Mouse (Mus musculus) olfactory bulb, adult 2 months (tissue): ENCODE data around the gene Thsd7a. TPM values are rescaled to one million over a fixed set of nuclear protein-coding genes. Genes with fewer than 3 reads are reported as not detected.

Experiments used
- H3K27ac ChIP-seq: fragments of 200-500 bp; 2 replicates; pipeline ENCODE4 v1.5.1; 2012; ENCODE audit warnings: low read depth, low read length; ENCODE audit not compliant: insufficient read depth
- H3K4me1 ChIP-seq: fragments of 200-500 bp; 2 replicates; pipeline ENCODE4 v1.6.1; 2012; ENCODE audit warnings: low read length; ENCODE audit not compliant: control insufficient read depth, insufficient read depth
- H3K4me3 ChIP-seq: fragments of 200-500 bp; 2 replicates; pipeline ENCODE4 v1.5.1; 2012; ENCODE audit warnings: mild to moderate bottlenecking, low read depth, low read length, moderate library complexity; ENCODE audit not compliant: insufficient read depth
- CTCF ChIP-seq: fragments of 200-500 bp; IDR thresholded peaks from 2 replicates; pipeline ENCODE4 v1.5.1; 2012; ENCODE audit warnings: low read depth, mild to moderate bottlenecking, low read length, moderate library complexity; ENCODE audit not compliant: insufficient read depth
- POLR2A ChIP-seq: fragments of 200-500 bp; IDR thresholded peaks from 2 replicates; pipeline ENCODE4 v1.6.1; 2012; ENCODE audit warnings: mild to moderate bottlenecking, low read depth, low read length, moderate library complexity; ENCODE audit not compliant: insufficient read depth
- WGBS: fragments of 180-500 bp; shearing (Covaris S2); methylation state at CpG from one replicate; pipeline ENCODE4 v1.1.7; 2018; 5-methylcytosine and 5-hydroxymethylcytosine counted together
- polyA plus RNA-seq: library from polyadenylated mRNA; stranded (reverse); fragments of >200 nt; gene quantifications from 2 replicates; pipeline ENCODE4 v1.2.4, GENCODE M21; 2012; ENCODE audit warnings: low replicate concordance; ENCODE audit not compliant: missing spikeins, insufficient read depth, insufficient read length

The Thsd7a gene
- polyA plus RNA-seq, 1 experiment: not detected

GRCm38 (mm10) chr6:12385591-12385990 is 363.6 kb downstream of the Thsd7a start:
- Histone ChIP-seq H3K4me1 (no peaks in the 10 kb centered on the region; the same call in 1 of the 2 replicates), H3K4me3 (no peak overlapping the region), H3K27ac (no peak overlapping the region)
- WGBS: 87% methylated on average over 3 of the region's 3 CpGs
- no peak for TF ChIP-seq POLR2A
- no peak for TF ChIP-seq CTCF

GRCm38 (mm10) chr6:12381136-12381778 is 368.0 kb downstream of the Thsd7a start:
- no peak overlapping the region for H3K27ac ChIP-seq
- WGBS: 53% methylated on average over 6 of the region's 6 CpGs
- no peak for TF ChIP-seq POLR2A
- TF ChIP-seq CTCF: no peak
- H3K4me3 ChIP-seq: no peak overlapping the region
- no peaks in the 10 kb centered on the region; the same call in 1 of the 2 replicates for H3K4me1 ChIP-seq

GRCm38 (mm10) chr6:12380717-12381116 is 368.5 kb downstream of the Thsd7a start:
- no peak overlapping the region for H3K4me3 ChIP-seq
- no peak overlapping the region for H3K27ac ChIP-seq
- H3K4me1 ChIP-seq: no peaks in the 10 kb centered on the region; the same call in 1 of the 2 replicates
- TF ChIP-seq POLR2A (no peak), CTCF (no peak)
- 53% methylated on average over 2 of the region's 2 CpGs for WGBS

- TF ChIP-seq POLR2A: no peak
- TF ChIP-seq CTCF: no peak
- no peaks in the 10 kb centered on the region for H3K4me1 ChIP-seq
- H3K4me3 ChIP-seq: no peak overlapping the region
- 60% methylated on average over 2 of the region's 2 CpGs for WGBS
- no peak overlapping the region for H3K27ac ChIP-seq
These were observed 390.5 kb downstream of the Thsd7a start for GRCm38 (mm10) chr6:12358737-12359136.

- no peak overlapping the region for H3K4me3 ChIP-seq
- 49% methylated on average over 2 of the region's 2 CpGs for WGBS
- H3K4me1 ChIP-seq: no peaks in the 10 kb centered on the region
- TF ChIP-seq CTCF (no peak), POLR2A (no peak)
- H3K27ac ChIP-seq: no peak overlapping the region
These were observed 395.6 kb downstream of the Thsd7a start for GRCm38 (mm10) chr6:12353573-12353972.

- 85% methylated on average over 9 of the region's 9 CpGs for WGBS
- H3K4me1 ChIP-seq: no peaks in the 10 kb centered on the region
- no peak overlapping the region for H3K4me3 ChIP-seq
- no peak for TF ChIP-seq CTCF
- TF ChIP-seq POLR2A: no peak
- H3K27ac ChIP-seq: no peak overlapping the region
These were observed 397.0 kb downstream of the Thsd7a start for GRCm38 (mm10) chr6:12352165-12352719.

- WGBS: 12% methylated on average over 5 of the region's 5 CpGs
- Histone ChIP-seq H3K4me1 (no peaks in the 10 kb centered on the region), H3K4me3 (no peak overlapping the region), H3K27ac (no peak overlapping the region)
- TF ChIP-seq CTCF (no peak), POLR2A (no peak)
These were observed 398.5 kb downstream of the Thsd7a start for GRCm38 (mm10) chr6:12350753-12351152.

GRCm38 (mm10) chr6:12349105-12349759 is 400.0 kb downstream of the Thsd7a start:
- Histone ChIP-seq H3K4me3 (no peak overlapping the region), H3K27ac (no peak overlapping the region), H3K4me1 (no peaks in the 10 kb centered on the region)
- 81% methylated on average over 3 of the region's 3 CpGs for WGBS
- TF ChIP-seq CTCF (no peak), POLR2A (no peak)

- no peak overlapping the region for H3K4me3 ChIP-seq
- H3K27ac ChIP-seq: no peak overlapping the region
- no peaks in the 10 kb centered on the region for H3K4me1 ChIP-seq
- TF ChIP-seq POLR2A (no peak), CTCF (no peak)
These were observed 400.5 kb downstream of the Thsd7a start for GRCm38 (mm10) chr6:12348667-12349066.
